Mouse (Mus musculus): ENCODE measurements at regions not wholly inside any gene's neighbourhood (a gene's known extent, or its start where the extent isn't known, plus 50 kb on each side); places are given as distances from the start of the nearest gene placed in this dataset.

GRCm38 (mm10) chr13:29015605-29015994 is 62.1 kb upstream of the Sox4 start:
- DNase-seq (ENCODE audit: low spot score): no peak

GRCm38 (mm10) chr13:29014827-29015604 is 61.5 kb upstream of the Sox4 start:
- DNase-seq (ENCODE audit: low spot score): no peak
- H3K4me3 ChIP-seq: peak overlapping the region; percentile 21; the same call in 1 of the 2 replicates
- 43% methylated on average over 13 of the region's 13 CpGs for WGBS
- no peak overlapping the region for H3K27ac ChIP-seq (replicated peaks)
- H3K4me1 ChIP-seq: peaks cover 13% of the 10 kb centered on the region
- H3K27me3 ChIP-seq (replicated peaks; ENCODE audit: low read depth, poor library complexity, severe bottlenecking): peaks cover 11% of the 10 kb centered on the region; the same call in 1 of the 2 replicates
- H3K36me3 ChIP-seq (replicated peaks): no peaks in the 10 kb centered on the region
- no peaks in the 10 kb centered on the region for H3K9me3 ChIP-seq

More at GRCm38 (mm10) chr13:29015605-29015994, 62.1 kb upstream of the Sox4 start:
- H3K27me3 ChIP-seq (replicated peaks; ENCODE audit: low read depth, poor library complexity, severe bottlenecking): peaks cover 11% of the 10 kb centered on the region; the same call in 1 of the 2 replicates
- H3K4me3 ChIP-seq: peak overlapping the region; percentile 21; the same call in 1 of the 2 replicates
- WGBS: 48% methylated on average over 9 of the region's 9 CpGs
- no peaks in the 10 kb centered on the region for H3K36me3 ChIP-seq (replicated peaks)
- H3K9me3 ChIP-seq: no peaks in the 10 kb centered on the region
- H3K4me1 ChIP-seq: peaks cover 13% of the 10 kb centered on the region
- H3K27ac ChIP-seq (replicated peaks): no peak overlapping the region

GRCm38 (mm10) chr13:29014066-29014826 is 60.7 kb upstream of the Sox4 start:
- WGBS: 74% methylated on average over 15 of the region's 15 CpGs
- no peak overlapping the region for H3K27ac ChIP-seq (replicated peaks)
- H3K36me3 ChIP-seq (replicated peaks): no peaks in the 10 kb centered on the region
- H3K9me3 ChIP-seq: no peaks in the 10 kb centered on the region
- no peak overlapping the region for H3K4me3 ChIP-seq
- H3K4me1 ChIP-seq: peaks cover 13% of the 10 kb centered on the region
- DNase-seq (ENCODE audit: low spot score): no peak
- H3K27me3 ChIP-seq (replicated peaks; ENCODE audit: low read depth, poor library complexity, severe bottlenecking): peaks cover 11% of the 10 kb centered on the region; the same call in 1 of the 2 replicates

- DNase-seq (ENCODE audit: low spot score): peak; percentile 21
- H3K9me3 ChIP-seq: no peaks in the 10 kb centered on the region
- H3K4me3 ChIP-seq: no peak overlapping the region
- H3K27me3 ChIP-seq (replicated peaks; ENCODE audit: low read depth, poor library complexity, severe bottlenecking): no peaks in the 10 kb centered on the region
- H3K27ac ChIP-seq (replicated peaks): no peak overlapping the region
- H3K4me1 ChIP-seq: peaks cover 8% of the 10 kb centered on the region
- no peaks in the 10 kb centered on the region for H3K36me3 ChIP-seq (replicated peaks)
These were observed 53.0 kb upstream of the Sox4 start for GRCm38 (mm10) chr13:29006467-29006866.

Data from embryonic facial prominence, embryonic 10.5 days (tissue).